Mouse (Mus musculus) MEL (cell line): ENCODE data around the gene Nup210l.

Source experiments
- CTCF ChIP-seq, 3 experiments: IDR thresholded peaks in 2 of 3; conservative IDR thresholded peaks in 1 of 3; 2 replicates each; pipeline ENCODE4 v1.5.1; 2011 to 2012; ENCODE audit warnings: low read length in 3 of 3, low read depth in 2 of 3, mild to moderate bottlenecking in 2 of 3, improper control_type of control experiment in 1 of 3, inconsistent platforms in 1 of 3, mixed read lengths in 1 of 3, moderate library complexity in 1 of 3; ENCODE audit not compliant: control insufficient read depth in 1 of 3, insufficient read depth in 1 of 3, poor library complexity in 1 of 3, severe bottlenecking in 1 of 3
- E2F4 ChIP-seq: IDR thresholded peaks from 2 replicates; pipeline ENCODE4 v1.6.1; 2011; ENCODE audit warnings: low read depth, low read length, improper control_type of control experiment, borderline replicate concordance
- EP300 ChIP-seq, 2 experiments: IDR thresholded peaks; 2 replicates each; pipeline ENCODE4 v1.6.1; 2011; ENCODE audit warnings: improper control_type of control experiment in 2 of 2, low read length in 2 of 2, low read depth in 1 of 2, mild to moderate bottlenecking in 1 of 2
- HCFC1 ChIP-seq: IDR thresholded peaks from 2 replicates; pipeline ENCODE4 v1.6.1; 2012; ENCODE audit warnings: low read depth, mild to moderate bottlenecking, inconsistent platforms, low read length, improper control_type of control experiment, moderate library complexity
- MYC ChIP-seq: IDR thresholded peaks from 2 replicates; pipeline ENCODE4 v1.6.1; 2011; ENCODE audit warnings: low read depth, mild to moderate bottlenecking, low read length, improper control_type of control experiment, moderate library complexity
- POLR2A ChIP-seq, 2 experiments: IDR thresholded peaks; 2 replicates each; pipeline ENCODE4 v1.6.1; 2011 to 2012; ENCODE audit warnings: low read length in 2 of 2, mild to moderate bottlenecking in 2 of 2, control low read depth in 1 of 2, improper control_type of control experiment in 1 of 2, low read depth in 1 of 2, moderate library complexity in 1 of 2; ENCODE audit not compliant: control insufficient read depth in 1 of 2, insufficient read depth in 1 of 2, poor library complexity in 1 of 2
- POLR2AphosphoS2 ChIP-seq: IDR thresholded peaks from 2 replicates; pipeline ENCODE4 v1.6.1; 2011; ENCODE audit warnings: low read length, improper control_type of control experiment
- SIN3A ChIP-seq: IDR thresholded peaks from 2 replicates; pipeline ENCODE4 v1.6.1; 2012; ENCODE audit warnings: low read length, improper control_type of control experiment, inconsistent platforms
- USF1 ChIP-seq: IDR thresholded peaks from 2 replicates; pipeline ENCODE4 v1.6.1; 2014; ENCODE audit warnings: low read depth, mild to moderate bottlenecking, inconsistent platforms, low read length, improper control_type of control experiment, moderate library complexity

DNA sequence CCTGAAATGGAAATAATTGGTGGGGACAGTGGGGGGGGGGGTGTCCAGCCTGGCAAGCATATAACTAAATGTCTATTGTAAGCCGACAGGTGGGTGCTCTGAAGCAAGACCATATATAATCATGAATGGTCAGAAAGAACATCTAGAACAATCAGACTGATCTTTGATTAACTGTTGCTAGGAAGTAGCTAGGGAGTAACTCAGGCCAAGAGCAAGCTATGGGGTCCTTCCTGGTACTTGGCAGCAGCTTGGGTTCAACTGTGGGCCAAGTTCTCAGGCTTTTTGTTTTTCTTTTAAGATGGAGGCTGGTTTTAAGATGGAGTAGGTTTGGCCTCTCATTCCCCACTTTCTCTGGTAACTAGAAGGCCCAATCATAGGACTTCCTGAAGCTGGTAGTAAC lies 42.7 kb downstream of the Nup210l start:
- TF ChIP-seq POLR2A (IDR thresholded peaks at IDR 0.05; ENCODE audit: control insufficient read depth in 1 of 2, insufficient read depth in 1 of 2, low read depth in 1 of 2, low read length in 2 of 2, poor library complexity in 1 of 2), result no peak
- no peak for TF ChIP-seq HCFC1
- TF ChIP-seq CTCF (IDR thresholded peaks at IDR 0.05 in 2 of 3, conservative IDR thresholded peaks at IDR 0.05 in 1 of 3; ENCODE audit: control insufficient read depth in 1 of 3, insufficient read depth in 1 of 3, low read depth in 2 of 3, low read length in 3 of 3, poor library complexity in 1 of 3, severe bottlenecking in 1 of 3), result no peak
- no peak for TF ChIP-seq SIN3A
- no peak for TF ChIP-seq POLR2AphosphoS2
- no peak for TF ChIP-seq EP300 (IDR thresholded peaks at IDR 0.05; ENCODE audit: low read depth in 1 of 2, low read length in 2 of 2)
- no peak for TF ChIP-seq E2F4
- TF ChIP-seq MYC, result no peak
- no peak for TF ChIP-seq USF1
